Mouse (Mus musculus): ENCODE data around the gene Mre11a. TPM values are rescaled to one million over a fixed set of nuclear protein-coding genes. Genes with fewer than 3 reads are reported as not detected.

The Mre11a gene
- 4.1 and 5.5 TPM in 2 replicates for polyA plus RNA-seq (2012; ENCODE audit: low replicate concordance)

GRCm38 (mm10) chr9:14784039-14785002 is at the start of gene Mre11a, which contains the start of gene Ankrd49:
Gene Mre11a (plus strand): TSS chr9:14784654.
Gene Ankrd49 (minus strand): TSS chr9:14784856.

DNA sequence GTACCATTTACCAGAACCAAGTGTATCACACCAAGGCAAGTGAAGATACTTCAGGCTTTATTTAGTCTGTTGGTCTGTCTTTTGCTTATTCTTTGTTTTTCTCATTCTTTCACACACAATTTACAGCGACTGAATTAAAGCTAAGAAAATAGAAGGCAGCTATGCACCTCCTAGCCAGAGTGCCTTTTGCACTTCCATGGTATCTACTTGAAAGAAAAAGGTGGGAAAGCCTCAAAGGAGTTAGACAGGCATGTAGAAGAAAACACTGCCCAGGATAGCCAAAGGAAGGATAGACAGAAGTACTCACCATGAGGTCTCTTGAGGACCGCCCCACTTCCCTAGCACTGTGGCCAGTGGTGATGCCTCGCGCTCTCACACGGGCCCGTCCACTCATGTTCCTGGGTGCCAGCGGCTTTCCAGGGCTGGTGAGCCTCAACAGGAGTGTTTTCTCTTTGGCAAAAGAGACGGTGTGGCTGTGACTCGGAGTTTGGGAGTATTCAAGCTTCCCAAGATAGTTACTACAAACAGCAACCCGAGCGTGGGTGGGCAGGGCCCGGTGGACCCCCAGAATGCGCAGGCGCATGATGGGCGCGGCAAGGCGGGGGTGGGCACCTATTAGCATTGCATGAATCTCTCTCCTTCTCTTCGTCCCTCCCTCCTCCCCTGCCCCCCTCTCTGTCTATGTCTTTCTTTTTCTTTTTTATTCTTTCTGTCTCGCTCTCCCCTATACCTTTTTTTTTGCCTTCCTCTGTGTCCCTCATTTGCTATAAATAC is 44.1 kb upstream of the Mre11a start, which contains the start of gene Piwil4:
Gene Piwil4, minus strand, starts transcription at position 583 of the 774 bp plus-strand sequence.

GRCm38 (mm10) chr9:14752001-14752522 is 32.4 kb upstream of the Mre11a start, which contains the start of gene Fut4:
Gene Fut4 (minus strand): TSS chr9:14752393.

DNA sequence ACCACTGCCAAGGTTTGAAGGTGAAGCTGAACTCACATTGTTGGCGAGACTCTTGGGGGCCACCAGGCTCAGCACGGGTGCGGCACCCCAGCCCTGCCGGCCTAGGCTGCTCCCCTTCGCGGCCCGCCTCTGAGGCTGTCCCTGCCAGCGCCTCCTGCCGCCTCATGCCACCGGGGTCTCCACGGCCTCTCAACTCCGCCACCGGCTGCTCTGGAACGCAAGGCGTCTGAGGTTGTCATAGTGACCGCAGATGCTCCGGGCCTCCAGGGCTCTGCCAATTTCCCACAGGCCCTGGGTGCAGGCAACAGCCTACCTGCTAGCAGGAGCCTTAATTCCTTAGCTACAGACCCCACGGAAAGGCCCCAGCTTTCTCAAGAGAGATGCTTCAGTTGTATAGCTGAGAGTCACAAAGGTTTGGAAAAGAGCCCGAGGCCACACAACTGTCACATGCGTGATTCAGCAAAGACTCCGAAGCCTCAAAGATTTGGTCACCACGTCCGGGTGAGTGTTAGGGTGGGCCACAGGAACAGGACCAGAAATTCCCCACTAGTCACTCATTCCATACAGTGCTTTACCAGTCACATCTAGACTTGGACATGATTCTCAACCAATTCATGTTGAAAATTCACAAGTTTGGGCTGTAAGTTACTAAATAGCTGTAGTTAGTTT is 13.5 kb upstream of the Mre11a start, which contains the start of gene 1700012B09Rik:
Gene 1700012B09Rik, minus strand, starts transcription at position 228 of the 669 bp plus-strand sequence.

GRCm38 (mm10) chr9:14859868-14860639 is 75.6 kb downstream of the Mre11a start, which contains the start of gene Gpr83:
Gene Gpr83 (plus strand): TSS chr9:14860210.

Other genes with a start within 250 kb of the Mre11a start
- gene Amotl1, start 139.6 kb upstream of the Mre11a start, polyA plus RNA-seq (2012; ENCODE audit: low replicate concordance) = 0.30 and 0.57 TPM in 2 replicates
- gene Piwil4, start 43.9 kb upstream of the Mre11a start, polyA plus RNA-seq (2012; ENCODE audit: low replicate concordance) = not detected in 2 replicates
- 0.96 and 2.4 TPM in 2 replicates for gene Fut4, start 32.3 kb upstream of the Mre11a start, polyA plus RNA-seq (2012; ENCODE audit: low replicate concordance)
- gene 1700012B09Rik, start 13.6 kb upstream of the Mre11a start, polyA plus RNA-seq (2012; ENCODE audit: low replicate concordance) = not detected in 2 replicates
- 17.8 and 20.9 TPM in 2 replicates for gene Ankrd49, start 202 bp downstream of the Mre11a start, polyA plus RNA-seq (2012; ENCODE audit: low replicate concordance)
- gene Gpr83, start 75.6 kb downstream of the Mre11a start, polyA plus RNA-seq (2012; ENCODE audit: low replicate concordance) = 0.15 and 0.71 TPM in 2 replicates
- 3.4 and 15.9 TPM in 2 replicates for gene Izumo1r, start 119.3 kb downstream of the Mre11a start, polyA plus RNA-seq (2012; ENCODE audit: low replicate concordance)

Data from leukemia stem cell, adult 10-12 weeks (primary cell).